Mouse (Mus musculus) cortical plate, adult 2 months (tissue): Measurements from ENCODE around the gene Gm20532. TPM values are rescaled to one million over a fixed set of nuclear protein-coding genes. Genes with fewer than 3 reads are reported as not detected.

ENCODE experiments used
- H3K27ac ChIP-seq: fragments of 200-500 bp; 2 replicates; pipeline ENCODE4 v1.5.1; 2012; ENCODE audit warnings: low read length, control low read depth, inconsistent platforms; ENCODE audit not compliant: insufficient read depth
- H3K4me1 ChIP-seq: fragments of 200-500 bp; 2 replicates; pipeline ENCODE4 v1.6.1; 2011; ENCODE audit warnings: low read length; ENCODE audit not compliant: control insufficient read depth, insufficient read depth
- H3K4me3 ChIP-seq: fragments of 200-500 bp; 2 replicates; pipeline ENCODE4 v1.5.1; 2011; ENCODE audit warnings: mild to moderate bottlenecking, low read length, control low read depth; ENCODE audit not compliant: insufficient read depth
- CTCF ChIP-seq: fragments of 200-500 bp; IDR thresholded peaks from 2 replicates; pipeline ENCODE4 v1.5.1; 2011; ENCODE audit warnings: mild to moderate bottlenecking, control low read depth, low read length; ENCODE audit not compliant: insufficient read depth; ENCODE audit errors: extremely low read depth
- POLR2A ChIP-seq: fragments of 200-500 bp; IDR thresholded peaks from 2 replicates; pipeline ENCODE4 v1.6.1; 2011; ENCODE audit warnings: mild to moderate bottlenecking, low read length, control low read depth; ENCODE audit not compliant: insufficient read depth; ENCODE audit errors: extremely low read depth
- polyA plus RNA-seq: library from polyadenylated mRNA; depleted of rRNA; stranded (reverse); fragments of >200 nt; gene quantifications from 2 replicates; pipeline ENCODE4 v1.2.3, GENCODE M21; 2012

Gene Gm20532
- polyA plus RNA-seq, 1 experiment: not detected

GRCm38 (mm10) chr2:26637316-26637932 is 51.0 kb downstream of the Gm20532 start:
- Histone ChIP-seq H3K4me1 (peaks cover 9% of the 10 kb centered on the region), H3K27ac (no peak overlapping the region), H3K4me3 (no peak overlapping the region)
- no peak for TF ChIP-seq POLR2A
- no peak for TF ChIP-seq CTCF

GRCm38 (mm10) chr2:26638039-26638438 is 51.6 kb downstream of the Gm20532 start:
- Histone ChIP-seq H3K4me3 (no peak overlapping the region), H3K27ac (no peak overlapping the region), H3K4me1 (peaks cover 7% of the 10 kb centered on the region)
- no peak for TF ChIP-seq POLR2A
- TF ChIP-seq CTCF: no peak

- Histone ChIP-seq H3K27ac (no peak overlapping the region), H3K4me1 (peaks cover 6% of the 10 kb centered on the region), H3K4me3 (peak overlapping the region; percentile 91; the same call in 1 of the 2 replicates)
- TF ChIP-seq CTCF (no peak), POLR2A (no peak)
These were observed 52.1 kb downstream of the Gm20532 start for GRCm38 (mm10) chr2:26638572-26638971.

- Histone ChIP-seq H3K4me1 (peaks cover 6% of the 10 kb centered on the region), H3K4me3 (peak overlapping the region; percentile 91), H3K27ac (no peak overlapping the region)
- TF ChIP-seq POLR2A: 0 out of 2 replicates have a peak, but pooled peaks have one; percentile 29
- peak; percentile 31; the same call in 1 of the 2 replicates for TF ChIP-seq CTCF
These were observed 52.6 kb downstream of the Gm20532 start for GRCm38 (mm10) chr2:26639083-26639482.

GRCm38 (mm10) chr2:26639838-26640830 is 53.7 kb downstream of the Gm20532 start:
- Histone ChIP-seq H3K4me1 (peaks cover 5% of the 10 kb centered on the region), H3K27ac (peak overlapping the region; percentile 74), H3K4me3 (peak overlapping the region; percentile 91)
- TF ChIP-seq CTCF (peak; percentile 74), POLR2A (peak; percentile 99)

- TF ChIP-seq CTCF (no peak), POLR2A (no peak)
- H3K4me1 ChIP-seq: peaks cover 5% of the 10 kb centered on the region
- no peak overlapping the region for H3K27ac ChIP-seq
- H3K4me3 ChIP-seq: no peak overlapping the region
These were observed 54.7 kb downstream of the Gm20532 start for GRCm38 (mm10) chr2:26641006-26641647.

GRCm38 (mm10) chr2:26643942-26644341 is 57.5 kb downstream of the Gm20532 start:
- Histone ChIP-seq H3K4me3 (no peak overlapping the region), H3K27ac (no peak overlapping the region), H3K4me1 (no peaks in the 10 kb centered on the region)
- TF ChIP-seq POLR2A (no peak), CTCF (peak; percentile 41; the same call in 1 of the 2 replicates)

GRCm38 (mm10) chr2:26646643-26647293 is 60.3 kb downstream of the Gm20532 start:
- Histone ChIP-seq H3K4me3 (no peak overlapping the region), H3K27ac (no peak overlapping the region), H3K4me1 (no peaks in the 10 kb centered on the region)
- TF ChIP-seq CTCF (peak; percentile 100), POLR2A (no peak)

GRCm38 (mm10) chr2:26654687-26655086 is 68.2 kb downstream of the Gm20532 start:
- Histone ChIP-seq H3K4me1 (no peaks in the 10 kb centered on the region), H3K27ac (no peak overlapping the region), H3K4me3 (no peak overlapping the region)
- no peak for TF ChIP-seq POLR2A
- TF ChIP-seq CTCF: no peak
